Mouse (Mus musculus) hindbrain, embryonic 12.5 days (tissue): ENCODE data around the gene Prkag1. TPM values are rescaled to one million over a fixed set of nuclear protein-coding genes. Genes with fewer than 3 reads are reported as not detected.

Source experiments
- ATAC-seq: fragments of 200-750 bp; cut with Nextera tagmentation; 2 replicates; pipeline ENCODE4 v1.8.0; 2017; ENCODE audit warnings: moderate TSS enrichment; ENCODE audit not compliant: low FRiP score
- H3K27ac ChIP-seq: fragments of 300-500 bp; sonication (generic); 2 replicates; pipeline ENCODE4 v1.5.1; 2016; ENCODE audit warnings: mild to moderate bottlenecking
- H3K27me3 ChIP-seq: fragments of 300-500 bp; sonication (generic); 2 replicates; pipeline ENCODE4 v1.6.1; 2016; ENCODE audit warnings: mild to moderate bottlenecking
- H3K36me3 ChIP-seq: fragments of 300-500 bp; sonication (generic); 2 replicates; pipeline ENCODE4 v1.6.1; 2016; ENCODE audit warnings: mild to moderate bottlenecking
- H3K4me1 ChIP-seq: fragments of 300-500 bp; sonication (generic); 2 replicates; pipeline ENCODE4 v1.6.1; 2016
- H3K4me2 ChIP-seq: fragments of 300-500 bp; sonication (generic); replicated peaks from 2 replicates; pipeline ENCODE4 v1.6.1; 2016; ENCODE audit warnings: mild to moderate bottlenecking
- H3K4me3 ChIP-seq: fragments of 300-500 bp; sonication (generic); 2 replicates; pipeline ENCODE4 v1.5.1; 2016; ENCODE audit warnings: mild to moderate bottlenecking
- H3K9ac ChIP-seq: fragments of 300-500 bp; sonication (generic); 2 replicates; pipeline ENCODE4 v1.6.1; 2016; ENCODE audit warnings: mild to moderate bottlenecking, moderate library complexity
- H3K9me3 ChIP-seq: fragments of 300-500 bp; sonication (generic); replicated peaks from 2 replicates; pipeline ENCODE4 v1.6.1; 2016; ENCODE audit warnings: mild to moderate bottlenecking
- WGBS: fragments of 180-500 bp; shearing (Covaris S2); methylation state at CpG from one replicate; pipeline ENCODE4 v1.1.7; 2016; 5-methylcytosine and 5-hydroxymethylcytosine counted together
- polyA plus RNA-seq: library from polyadenylated mRNA; unstranded; fragments of >200 nt; fragmentation: Nextera tagmentation; extraction: Ambion mirVana; gene quantifications from 2 replicates; pipeline ENCODE4 v1.2.1, GENCODE M21; 2016

Gene Prkag1
- polyA plus RNA-seq, 1 experiment from 2014 or later: 78.9 TPM

DNA sequence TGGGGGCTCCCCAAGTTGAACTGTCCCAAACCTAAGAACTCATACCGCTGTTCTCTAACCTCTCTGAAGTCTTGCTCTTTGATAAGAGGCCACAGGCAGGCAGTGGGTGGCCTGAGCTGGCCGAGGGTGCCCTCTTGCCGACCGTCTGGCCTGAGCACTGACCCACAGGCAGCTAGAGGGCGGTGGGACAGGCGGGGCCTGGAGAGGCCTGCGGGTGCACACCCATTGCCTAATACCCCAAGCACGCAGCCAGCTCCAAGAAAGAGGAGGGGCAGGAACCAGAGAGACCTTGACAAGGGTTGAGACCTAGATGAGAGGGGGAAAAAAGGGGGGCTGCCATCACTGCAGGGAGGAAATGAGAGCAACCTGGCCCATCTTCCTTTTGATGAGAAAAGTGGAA is 51.2 kb downstream of the Prkag1 start:
- under 1% methylated on average over 8 of the region's 8 CpGs for WGBS
- no peak overlapping the region for H3K4me3 ChIP-seq
- H3K4me1 ChIP-seq: peaks cover 38% of the 10 kb centered on the region
- no peak for ATAC-seq
- no peaks in the 10 kb centered on the region for H3K36me3 ChIP-seq
- H3K9ac ChIP-seq: no peak overlapping the region
- H3K27me3 ChIP-seq: peaks cover 93% of the 10 kb centered on the region
- no peak overlapping the region for H3K4me2 ChIP-seq
- H3K9me3 ChIP-seq: no peaks in the 10 kb centered on the region
- H3K27ac ChIP-seq: no peak overlapping the region

- Histone ChIP-seq H3K4me3 (no peak overlapping the region), H3K27ac (no peak overlapping the region), H3K4me1 (peaks cover 38% of the 10 kb centered on the region), H3K4me2 (no peak overlapping the region), H3K27me3 (peaks cover 95% of the 10 kb centered on the region), H3K36me3 (no peaks in the 10 kb centered on the region), H3K9me3 (no peaks in the 10 kb centered on the region), H3K9ac (no peak overlapping the region)
- WGBS: 0% methylated on average over 9 of the region's 11 CpGs
- no peak for ATAC-seq
Measured at GRCm38 (mm10) chr15:98778806-98779205, 52.5 kb downstream of the Prkag1 start.

GRCm38 (mm10) chr15:98778191-98778770 is 53.0 kb downstream of the Prkag1 start:
- no peak overlapping the region for H3K9ac ChIP-seq
- no peaks in the 10 kb centered on the region for H3K36me3 ChIP-seq
- peak overlapping the region; percentile 22 for H3K4me3 ChIP-seq
- no peak overlapping the region for H3K27ac ChIP-seq
- H3K27me3 ChIP-seq: peaks cover 100% of the 10 kb centered on the region
- ATAC-seq: no peak
- peak overlapping the region; percentile 37 for H3K4me2 ChIP-seq
- H3K4me1 ChIP-seq: peaks cover 38% of the 10 kb centered on the region
- WGBS: under 1% methylated on average over 24 of the region's 25 CpGs
- H3K9me3 ChIP-seq: no peaks in the 10 kb centered on the region

GRCm38 (mm10) chr15:98777762-98778161 is 53.6 kb downstream of the Prkag1 start, which contains the start of gene Wnt10b:
TSS of gene Wnt10b (minus strand) at chr15:98778150.
- WGBS: under 1% methylated on average over 33 of the region's 33 CpGs
- Histone ChIP-seq H3K4me2 (peak within 1 kb of the TSS; percentile 37), H3K4me1 (peaks cover 40% of the 10 kb centered on the region), H3K27ac (no peak within 1 kb of the TSS), H3K9ac (no peak within 1 kb of the TSS), H3K4me3 (peak within 1 kb of the TSS; percentile 22), H3K36me3 (no peaks in the 10 kb centered on the region), H3K27me3 (peaks cover 100% of the 10 kb centered on the region), H3K9me3 (no peaks in the 10 kb centered on the region)
- no peak for ATAC-seq

DNA sequence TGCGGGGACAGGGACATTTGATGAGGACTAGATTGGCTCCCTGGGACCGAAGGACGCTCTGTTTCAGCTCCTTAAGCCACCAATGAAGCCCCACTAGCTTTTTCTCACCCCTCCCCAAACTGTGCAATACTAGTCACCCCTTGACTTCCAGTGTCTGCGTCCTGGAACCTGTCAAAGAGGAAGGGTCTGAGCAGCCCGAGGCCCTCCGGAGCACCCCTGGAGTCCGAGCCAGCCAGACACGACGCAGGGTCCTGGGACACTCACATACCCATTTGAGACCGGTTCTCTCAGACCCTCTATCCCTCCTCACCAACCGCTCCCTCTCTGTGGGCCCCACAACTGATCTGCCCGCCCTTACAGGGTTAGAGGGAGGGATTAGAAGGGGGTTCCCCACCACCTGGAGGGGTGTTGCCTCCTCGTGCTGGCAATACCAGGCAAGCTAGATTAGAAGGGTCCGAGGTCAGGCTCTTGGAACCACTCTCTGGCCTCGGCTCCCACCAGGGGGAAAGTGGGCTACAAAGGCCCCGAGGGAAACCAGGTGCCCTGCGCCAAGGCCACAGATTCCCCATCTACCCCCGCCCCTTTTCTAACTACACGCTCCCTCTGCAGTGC is 54.2 kb downstream of the Prkag1 start:
- 0 out of 2 replicates have a peak overlapping the region, but pooled peaks have one; percentile 46 for H3K4me2 ChIP-seq
- no peaks in the 10 kb centered on the region for H3K36me3 ChIP-seq
- H3K27ac ChIP-seq: no peak overlapping the region
- 0 out of 2 replicates have a peak overlapping the region, but pooled peaks have one; percentile 10 for H3K9ac ChIP-seq
- 0 out of 2 replicates have a peak, but pooled peaks have one; percentile 17 for ATAC-seq
- peaks cover 100% of the 10 kb centered on the region for H3K27me3 ChIP-seq
- WGBS: under 1% methylated on average over 19 of the region's 19 CpGs
- H3K4me3 ChIP-seq: peak overlapping the region; percentile 19
- H3K9me3 ChIP-seq: no peaks in the 10 kb centered on the region
- H3K4me1 ChIP-seq: peaks cover 46% of the 10 kb centered on the region

DNA sequence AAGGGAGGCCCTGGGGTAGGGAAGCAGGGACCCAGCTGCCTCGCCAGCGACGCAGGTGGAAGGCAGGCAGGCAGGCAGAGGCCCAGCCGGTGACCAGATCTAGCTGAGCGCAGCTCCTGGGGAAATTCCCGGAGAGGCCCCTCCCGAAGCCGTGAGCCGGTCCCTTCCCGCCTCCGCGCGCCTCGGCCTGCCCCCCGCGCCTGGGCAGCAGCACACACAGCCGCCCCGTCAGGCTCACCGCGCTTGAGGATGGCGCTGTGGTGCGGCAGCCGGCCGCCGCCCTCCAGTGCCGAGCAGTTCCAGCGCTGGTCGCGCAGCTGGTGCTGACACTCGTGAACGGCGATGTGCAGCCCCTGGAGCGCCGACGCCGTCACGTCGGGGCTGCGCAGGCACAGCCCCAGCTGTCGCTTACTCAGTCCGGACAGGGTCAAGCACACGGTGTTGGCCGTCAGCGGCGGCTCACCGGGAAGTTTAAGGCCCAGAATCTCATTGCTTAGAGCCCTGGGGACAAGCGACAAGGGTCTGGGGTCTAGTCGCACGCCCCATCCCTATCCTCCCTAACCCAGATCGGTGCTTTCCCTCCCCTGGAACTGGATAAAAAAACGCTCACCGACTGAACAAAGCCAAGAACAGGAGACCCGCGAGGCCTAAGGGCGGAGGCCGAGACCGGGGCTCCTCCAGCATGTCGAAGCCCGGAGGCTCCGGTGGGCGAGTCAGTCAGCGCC is 54.9 kb downstream of the Prkag1 start:
- Histone ChIP-seq H3K4me2 (peak overlapping the region; percentile 46), H3K27me3 (peaks cover 100% of the 10 kb centered on the region), H3K36me3 (no peaks in the 10 kb centered on the region), H3K4me1 (peaks cover 46% of the 10 kb centered on the region), H3K9ac (0 out of 2 replicates have a peak overlapping the region, but pooled peaks have one; percentile 10), H3K27ac (no peak overlapping the region), H3K9me3 (no peaks in the 10 kb centered on the region), H3K4me3 (peak overlapping the region; percentile 19)
- peak; percentile 56 for ATAC-seq
- 1% methylated on average over 62 of the region's 62 CpGs for WGBS

GRCm38 (mm10) chr15:98775533-98775932 is 55.8 kb downstream of the Prkag1 start:
- no peak for ATAC-seq
- H3K4me3 ChIP-seq: no peak overlapping the region
- H3K27ac ChIP-seq: no peak overlapping the region
- H3K4me2 ChIP-seq: no peak overlapping the region
- 3% methylated on average over 5 of the region's 5 CpGs for WGBS
- H3K27me3 ChIP-seq: peaks cover 100% of the 10 kb centered on the region
- H3K9ac ChIP-seq: no peak overlapping the region
- H3K36me3 ChIP-seq: no peaks in the 10 kb centered on the region
- peaks cover 45% of the 10 kb centered on the region for H3K4me1 ChIP-seq
- H3K9me3 ChIP-seq: no peaks in the 10 kb centered on the region

DNA sequence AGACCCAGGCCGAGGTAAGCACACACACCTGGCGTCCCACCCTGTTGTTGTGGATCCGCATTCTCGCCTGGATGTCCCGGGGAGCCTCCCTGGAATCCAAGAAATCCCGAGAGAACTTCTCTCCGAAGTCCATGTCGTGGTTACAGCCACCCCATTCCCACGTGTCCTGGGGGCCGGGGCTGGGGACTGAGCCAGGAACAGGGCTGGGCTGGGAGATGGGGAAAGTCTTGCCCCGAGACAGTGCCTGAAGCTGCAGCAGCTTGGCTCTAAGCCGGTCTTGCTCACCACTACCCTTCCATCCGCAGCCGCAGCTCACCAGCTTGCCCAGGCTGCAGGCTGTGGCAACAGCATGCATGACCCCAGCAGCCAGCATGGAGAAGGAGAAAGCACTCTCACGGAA is 57.2 kb downstream of the Prkag1 start:
- peaks cover 41% of the 10 kb centered on the region for H3K4me1 ChIP-seq
- peaks cover 97% of the 10 kb centered on the region for H3K27me3 ChIP-seq
- no peak overlapping the region for H3K4me3 ChIP-seq
- H3K27ac ChIP-seq: no peak overlapping the region
- no peak for ATAC-seq
- H3K4me2 ChIP-seq: no peak overlapping the region
- H3K36me3 ChIP-seq: no peaks in the 10 kb centered on the region
- H3K9me3 ChIP-seq: no peaks in the 10 kb centered on the region
- H3K9ac ChIP-seq: no peak overlapping the region
- WGBS: 6% methylated on average over 15 of the region's 15 CpGs

DNA sequence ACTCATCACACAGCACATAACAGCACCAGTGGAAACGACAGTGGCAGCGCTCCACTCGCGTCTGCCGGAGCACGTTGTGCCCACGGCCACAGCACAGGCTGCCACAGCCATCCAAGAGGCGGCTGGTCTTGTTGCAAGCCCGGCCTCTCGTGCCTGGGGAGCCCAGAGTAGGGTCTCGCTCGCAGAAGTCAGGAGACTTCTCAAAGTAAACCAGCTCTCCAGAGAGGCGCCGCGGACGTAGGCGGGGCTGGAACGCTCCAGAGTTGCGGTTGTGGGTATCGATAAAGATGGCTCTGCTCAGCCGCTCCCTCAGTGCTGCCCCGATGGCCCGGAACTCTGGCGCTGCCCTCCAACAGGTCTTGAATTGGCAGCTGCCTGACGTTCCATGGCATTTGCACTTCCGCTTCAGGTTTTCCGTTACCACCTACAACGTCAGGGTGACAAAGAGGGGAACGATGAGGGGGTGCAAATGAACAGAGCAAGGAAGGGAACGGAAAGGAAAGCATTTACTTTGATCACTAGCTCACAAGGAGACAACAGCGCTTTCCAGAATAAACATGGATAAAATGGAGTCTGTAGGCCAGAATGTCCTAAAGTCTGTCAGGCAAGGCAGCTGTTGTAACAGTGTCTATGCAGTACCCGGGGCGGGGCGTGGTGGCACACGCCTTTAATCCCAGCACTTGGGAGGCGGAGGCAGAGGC is 58.7 kb downstream of the Prkag1 start:
- WGBS: 2% methylated on average over 36 of the region's 36 CpGs
- H3K4me1 ChIP-seq: peaks cover 32% of the 10 kb centered on the region
- no peak overlapping the region for H3K27ac ChIP-seq
- H3K9me3 ChIP-seq: no peaks in the 10 kb centered on the region
- peak overlapping the region; percentile 17 for H3K4me3 ChIP-seq
- no peaks in the 10 kb centered on the region for H3K36me3 ChIP-seq
- H3K27me3 ChIP-seq: peaks cover 97% of the 10 kb centered on the region
- ATAC-seq: no peak
- H3K9ac ChIP-seq: no peak overlapping the region; the same call in 1 of the 2 replicates
- peak overlapping the region; percentile 42 for H3K4me2 ChIP-seq

GRCm38 (mm10) chr15:98771813-98772425 is 59.4 kb downstream of the Prkag1 start:
- Histone ChIP-seq H3K27me3 (peaks cover 91% of the 10 kb centered on the region), H3K9me3 (no peaks in the 10 kb centered on the region), H3K27ac (no peak overlapping the region), H3K4me1 (peaks cover 24% of the 10 kb centered on the region), H3K9ac (no peak overlapping the region), H3K36me3 (no peaks in the 10 kb centered on the region), H3K4me3 (peak overlapping the region; percentile 17; the same call in 1 of the 2 replicates), H3K4me2 (peak overlapping the region; percentile 42)
- 7% methylated on average over 12 of the region's 12 CpGs for WGBS
- no peak for ATAC-seq

- H3K27ac ChIP-seq: no peak overlapping the region
- 17% methylated on average over 5 of the region's 5 CpGs for WGBS
- H3K9ac ChIP-seq: no peak overlapping the region
- no peaks in the 10 kb centered on the region for H3K36me3 ChIP-seq
- H3K4me3 ChIP-seq: no peak overlapping the region
- ATAC-seq: no peak
- H3K9me3 ChIP-seq: no peaks in the 10 kb centered on the region
- peaks cover 14% of the 10 kb centered on the region for H3K4me1 ChIP-seq
- no peak overlapping the region for H3K4me2 ChIP-seq
- H3K27me3 ChIP-seq: peaks cover 82% of the 10 kb centered on the region
Measured at GRCm38 (mm10) chr15:98768259-98768658, 63.1 kb downstream of the Prkag1 start.
